Mouse (Mus musculus): ENCODE data around the gene Sertad2. TPM values are rescaled to one million over a fixed set of nuclear protein-coding genes. Genes with fewer than 3 reads are reported as not detected.

Sertad2 gene
- polyA plus RNA-seq, 1 experiment: 20.9 TPM

- no peaks in the 10 kb centered on the region for H3K36me3 ChIP-seq (ENCODE audit: control insufficient read depth, insufficient read depth)
- no peaks in the 10 kb centered on the region for H3K27me3 ChIP-seq (ENCODE audit: control insufficient read depth, insufficient read depth, insufficient read length)
- H3K79me2 ChIP-seq (ENCODE audit: control insufficient read depth, insufficient read depth): no peaks in the 10 kb centered on the region
- no peak overlapping the region for H3K4me2 ChIP-seq (ENCODE audit: low read depth)
- TF ChIP-seq E2F4 (IDR thresholded peaks at IDR 0.05; ENCODE audit: insufficient read depth) (no peak), MYOD1 (IDR thresholded peaks at IDR 0.05; ENCODE audit: control insufficient read depth in 1 of 3, insufficient read length in 2 of 3, low read depth in 2 of 3) (no peak), SRF (IDR thresholded peaks at IDR 0.05; ENCODE audit: control insufficient read depth, insufficient read length, low read depth) (no peak), POLR2A (IDR thresholded peaks at IDR 0.05; ENCODE audit: insufficient read length, low read depth) (no peak), REST (IDR thresholded peaks at IDR 0.05; ENCODE audit: insufficient read depth, insufficient read length) (no peak), MAX (IDR thresholded peaks at IDR 0.05; ENCODE audit: low read depth) (no peak), CEBPB (IDR thresholded peaks at IDR 0.05; ENCODE audit: insufficient read depth, poor library complexity, severe bottlenecking) (no peak), POLR2AphosphoS2 (IDR thresholded peaks at IDR 0.05; ENCODE audit: insufficient read length, low read depth) (no peak), TCF12 (IDR thresholded peaks at IDR 0.05; ENCODE audit: insufficient read depth, poor library complexity, severe bottlenecking) (no peak), MYOG (IDR thresholded peaks at IDR 0.05; ENCODE audit: control insufficient read depth in 1 of 3, insufficient read depth in 1 of 3, insufficient read length in 2 of 3, low read depth in 2 of 3) (no peak), USF1 (IDR thresholded peaks at IDR 0.05; ENCODE audit: low read depth) (no peak), TCF3 (IDR thresholded peaks at IDR 0.05; ENCODE audit: insufficient read length, low read depth) (no peak)
- H3K4me3 ChIP-seq: no peak overlapping the region
- H3ac ChIP-seq (ENCODE audit: control insufficient read depth, insufficient read length): no peak overlapping the region
These were observed 117.4 kb downstream of the Sertad2 start for GRCm38 (mm10) chr11:20660111-20661097.

DNA sequence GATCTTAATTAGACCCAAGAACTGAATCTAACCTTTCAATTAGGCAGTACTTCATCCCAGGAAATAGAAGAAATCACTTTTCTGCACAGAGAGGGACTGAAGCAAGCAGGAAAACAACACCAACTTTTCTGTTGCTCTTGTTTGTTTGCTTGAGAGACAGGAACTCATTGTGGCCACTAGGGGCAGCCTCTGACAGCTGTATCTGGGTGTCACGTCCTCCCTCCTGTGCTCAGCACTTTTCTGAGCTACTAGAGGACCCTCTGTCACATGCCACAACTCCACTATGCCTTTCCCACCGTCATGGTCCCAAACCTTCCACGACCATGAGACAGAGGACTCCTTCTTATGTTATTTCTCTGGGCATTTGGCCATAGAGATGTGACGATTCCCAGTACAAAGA, 118.6 kb downstream of the Sertad2 start:
- Histone ChIP-seq H3ac (ENCODE audit: control insufficient read depth, insufficient read length) (no peak overlapping the region), H3K4me3 (no peak overlapping the region), H3K4me2 (ENCODE audit: low read depth) (no peak overlapping the region), H3K27me3 (ENCODE audit: control insufficient read depth, insufficient read depth, insufficient read length) (no peaks in the 10 kb centered on the region), H3K36me3 (ENCODE audit: control insufficient read depth, insufficient read depth) (no peaks in the 10 kb centered on the region), H3K79me2 (ENCODE audit: control insufficient read depth, insufficient read depth) (no peaks in the 10 kb centered on the region)
- TF ChIP-seq MYOD1 (IDR thresholded peaks at IDR 0.05; ENCODE audit: control insufficient read depth in 1 of 3, insufficient read length in 2 of 3, low read depth in 2 of 3) (peak in 1 of 3 experiments; percentile 32), MYOG (IDR thresholded peaks at IDR 0.05; ENCODE audit: control insufficient read depth in 1 of 3, insufficient read depth in 1 of 3, insufficient read length in 2 of 3, low read depth in 2 of 3) (peak in 1 of 3 experiments; percentile 19), MAX (IDR thresholded peaks at IDR 0.05; ENCODE audit: low read depth) (no peak)

GRCm38 (mm10) chr11:20662811-20663210, 119.8 kb downstream of the Sertad2 start:
- Histone ChIP-seq H3K79me2 (ENCODE audit: control insufficient read depth, insufficient read depth) (no peaks in the 10 kb centered on the region), H3K36me3 (ENCODE audit: control insufficient read depth, insufficient read depth) (no peaks in the 10 kb centered on the region), H3K4me2 (ENCODE audit: low read depth) (no peak overlapping the region), H3K27me3 (ENCODE audit: control insufficient read depth, insufficient read depth, insufficient read length) (no peaks in the 10 kb centered on the region), H3K4me3 (no peak overlapping the region), H3ac (ENCODE audit: control insufficient read depth, insufficient read length) (no peak overlapping the region)
- no peak for TF ChIP-seq POLR2AphosphoS2 (IDR thresholded peaks at IDR 0.05; ENCODE audit: insufficient read length, low read depth)
- no peak for TF ChIP-seq REST (IDR thresholded peaks at IDR 0.05; ENCODE audit: insufficient read depth, insufficient read length)
- no peak for TF ChIP-seq MYOG (IDR thresholded peaks at IDR 0.05; ENCODE audit: control insufficient read depth in 1 of 3, insufficient read depth in 1 of 3, insufficient read length in 2 of 3, low read depth in 2 of 3)
- TF ChIP-seq SRF (IDR thresholded peaks at IDR 0.05; ENCODE audit: control insufficient read depth, insufficient read length, low read depth): no peak
- TF ChIP-seq TCF3 (IDR thresholded peaks at IDR 0.05; ENCODE audit: insufficient read length, low read depth): no peak

- Histone ChIP-seq H3K36me3 (ENCODE audit: control insufficient read depth, insufficient read depth) (no peaks in the 10 kb centered on the region), H3ac (ENCODE audit: control insufficient read depth, insufficient read length) (no peak overlapping the region), H3K27me3 (ENCODE audit: control insufficient read depth, insufficient read depth, insufficient read length) (no peaks in the 10 kb centered on the region), H3K4me3 (no peak overlapping the region), H3K4me2 (ENCODE audit: low read depth) (no peak overlapping the region), H3K79me2 (ENCODE audit: control insufficient read depth, insufficient read depth) (no peaks in the 10 kb centered on the region)
- TF ChIP-seq MYOD1 (IDR thresholded peaks at IDR 0.05; ENCODE audit: control insufficient read depth in 1 of 3, insufficient read length in 2 of 3, low read depth in 2 of 3) (peak in 1 of 3 experiments; percentile 3), E2F4 (IDR thresholded peaks at IDR 0.05; ENCODE audit: insufficient read depth) (no peak)
These were observed 120.6 kb downstream of the Sertad2 start for GRCm38 (mm10) chr11:20663580-20664198.

- no peak overlapping the region for H3ac ChIP-seq (ENCODE audit: control insufficient read depth, insufficient read length)
- H3K4me2 ChIP-seq (ENCODE audit: low read depth): no peak overlapping the region
- no peak overlapping the region for H3K4me3 ChIP-seq
- no peaks in the 10 kb centered on the region for H3K36me3 ChIP-seq (ENCODE audit: control insufficient read depth, insufficient read depth)
- H3K79me2 ChIP-seq (ENCODE audit: control insufficient read depth, insufficient read depth): no peaks in the 10 kb centered on the region
- TF ChIP-seq POLR2AphosphoS2 (IDR thresholded peaks at IDR 0.05; ENCODE audit: insufficient read length, low read depth) (no peak), MAX (IDR thresholded peaks at IDR 0.05; ENCODE audit: low read depth) (no peak), E2F4 (IDR thresholded peaks at IDR 0.05; ENCODE audit: insufficient read depth) (no peak), POLR2A (IDR thresholded peaks at IDR 0.05; ENCODE audit: insufficient read length, low read depth) (no peak), REST (IDR thresholded peaks at IDR 0.05; ENCODE audit: insufficient read depth, insufficient read length) (no peak), SRF (IDR thresholded peaks at IDR 0.05; ENCODE audit: control insufficient read depth, insufficient read length, low read depth) (no peak), MYOG (IDR thresholded peaks at IDR 0.05; ENCODE audit: control insufficient read depth in 1 of 3, insufficient read depth in 1 of 3, insufficient read length in 2 of 3, low read depth in 2 of 3) (no peak), TCF3 (IDR thresholded peaks at IDR 0.05; ENCODE audit: insufficient read length, low read depth) (no peak), MYOD1 (IDR thresholded peaks at IDR 0.05; ENCODE audit: control insufficient read depth in 1 of 3, insufficient read length in 2 of 3, low read depth in 2 of 3) (no peak), CEBPB (IDR thresholded peaks at IDR 0.05; ENCODE audit: insufficient read depth, poor library complexity, severe bottlenecking) (no peak), USF1 (IDR thresholded peaks at IDR 0.05; ENCODE audit: low read depth) (no peak), TCF12 (IDR thresholded peaks at IDR 0.05; ENCODE audit: insufficient read depth, poor library complexity, severe bottlenecking) (no peak)
- no peaks in the 10 kb centered on the region for H3K27me3 ChIP-seq (ENCODE audit: control insufficient read depth, insufficient read depth, insufficient read length)
These were observed 121.8 kb downstream of the Sertad2 start for GRCm38 (mm10) chr11:20664878-20665277.

All from myocyte (in vitro differentiated cells).